Mouse (Mus musculus) Muller cell, postnatal 12 days (primary cell): ENCODE results near the gene Csrnp1.

ENCODE experiments used
- DNase-seq: peaks from one replicate; pipeline ENCODE4 v3.0.0-alpha.2; 2015; ENCODE audit errors: inconsistent ontology term

Gene Csrnp1

DNA sequence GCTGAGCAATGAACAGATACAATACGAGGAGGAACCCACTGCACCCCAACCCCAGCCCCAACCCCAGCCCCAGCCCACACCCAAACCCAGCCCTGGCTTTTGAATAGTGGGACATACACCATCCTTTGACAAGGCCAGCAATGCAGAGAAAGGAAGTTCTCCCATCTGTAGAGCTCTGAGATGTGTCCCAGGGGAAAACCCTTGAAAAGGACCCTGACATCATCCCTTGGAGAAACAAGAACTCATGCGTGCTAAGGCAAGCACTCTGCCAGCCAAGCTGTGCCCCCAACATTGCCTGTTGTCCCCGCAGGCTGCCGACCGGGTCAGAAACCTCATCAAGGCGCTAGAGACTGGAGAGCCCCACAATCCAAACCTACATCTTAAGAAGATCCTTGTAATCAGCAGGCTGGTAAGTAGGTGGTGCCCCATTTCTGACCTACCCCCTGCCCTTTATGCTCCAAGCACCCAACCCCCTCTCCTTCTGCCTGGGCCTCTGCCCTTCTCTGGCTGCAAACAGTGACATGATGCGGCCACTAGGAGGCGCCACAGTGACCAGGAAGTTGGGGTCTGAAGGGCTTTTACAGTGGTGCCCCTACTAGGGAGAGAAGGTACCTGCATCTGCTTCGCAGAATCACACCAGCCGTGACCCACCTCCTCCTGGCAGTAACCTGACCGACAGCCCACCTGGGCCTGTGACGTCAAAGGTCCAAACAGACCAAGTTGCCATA, 39.1 kb downstream of the Csrnp1 start:
- no peak for DNase-seq

- no peak for DNase-seq
Measured at GRCm38 (mm10) chr9:119943326-119943725, 41.1 kb downstream of the Csrnp1 start.

- no peak for DNase-seq
Measured at GRCm38 (mm10) chr9:119941861-119942260, 42.6 kb downstream of the Csrnp1 start.

- no peak for DNase-seq
Measured at GRCm38 (mm10) chr9:119941407-119941806, 43.1 kb downstream of the Csrnp1 start.

DNA sequence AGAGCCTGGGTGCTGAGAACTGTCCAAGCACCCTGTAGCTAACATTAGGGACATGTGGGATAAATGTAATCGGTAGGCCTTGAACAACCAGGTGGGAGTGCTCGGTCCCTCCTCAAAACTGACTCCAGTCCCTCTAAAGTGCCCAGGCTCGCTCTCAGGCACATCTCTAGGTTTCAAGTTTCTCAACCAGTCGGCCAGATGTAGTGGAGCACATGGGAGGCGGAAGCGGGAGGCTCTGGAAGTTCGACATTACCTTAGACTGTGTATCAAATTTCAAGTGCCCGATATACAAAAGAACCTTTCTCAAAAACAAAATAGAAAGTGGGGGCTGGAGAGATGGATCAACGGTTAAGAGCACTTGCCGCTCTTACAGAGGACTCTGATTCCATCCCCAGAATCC, 44.8 kb downstream of the Csrnp1 start:
- no peak for DNase-seq

DNA sequence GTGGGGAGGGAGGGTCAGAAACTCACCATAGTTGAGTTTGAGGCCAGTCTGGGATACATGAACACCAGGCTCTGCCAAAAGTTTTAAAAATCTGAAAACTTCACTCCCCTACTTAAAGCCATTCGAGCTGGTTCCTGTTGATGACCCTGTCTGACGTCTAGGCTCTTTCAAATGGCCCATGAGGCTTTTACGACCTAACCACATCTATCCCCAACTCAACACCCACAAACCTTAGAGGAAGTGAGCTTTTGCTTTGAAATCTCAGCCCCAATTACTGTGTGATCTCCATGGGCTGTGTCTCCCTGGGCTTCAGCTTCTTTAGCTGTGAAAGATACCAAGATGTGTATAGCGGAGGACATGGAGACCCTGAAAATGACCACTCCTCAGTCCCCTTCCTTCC, 46.0 kb downstream of the Csrnp1 start:
- DNase-seq = no peak

DNA sequence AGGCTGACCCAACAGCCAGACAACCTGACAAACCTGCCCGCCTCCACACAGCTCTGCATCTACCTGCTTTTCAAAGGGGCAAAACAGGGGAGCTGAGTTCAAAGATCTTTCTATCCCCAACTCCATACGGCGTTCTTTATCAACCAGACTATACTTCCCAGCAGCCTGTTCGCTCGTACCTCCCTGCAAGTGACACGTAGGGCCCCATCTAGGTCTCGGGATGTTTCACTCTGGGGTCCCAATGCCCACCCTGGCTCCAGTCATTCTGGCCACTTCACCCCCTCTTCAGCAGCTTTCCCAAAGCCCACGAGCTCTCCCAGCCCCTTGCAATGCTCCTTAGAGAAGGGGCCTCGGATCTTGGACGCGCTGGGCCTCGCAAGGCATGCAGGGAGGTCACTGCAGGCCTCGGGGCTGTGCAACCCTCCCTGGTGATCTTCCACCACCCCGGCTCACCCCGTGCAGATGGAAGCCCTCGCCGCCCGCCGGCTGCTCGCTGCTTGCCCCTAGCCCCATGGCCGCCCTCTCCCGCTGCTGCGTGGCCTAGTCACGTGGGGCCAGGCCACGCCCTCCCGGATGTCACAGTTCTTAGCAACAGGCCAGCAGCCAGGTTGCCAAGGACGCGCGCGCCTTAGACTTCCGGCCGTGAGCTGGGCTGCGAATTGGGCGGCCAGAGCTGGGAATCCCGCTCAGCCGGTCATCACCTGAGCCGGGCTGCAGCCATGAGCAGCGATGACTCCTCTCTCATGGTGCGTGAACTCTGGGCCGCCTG, 47.3 kb downstream of the Csrnp1 start, which contains the start of the genes Gorasp1 and Ttc21a:
Gorasp1 (minus strand) TSS at position 561 of the 769 bp plus-strand sequence.
Ttc21a (plus strand) TSS at position 602 of the 769 bp plus-strand sequence.
- peak; percentile 95 for DNase-seq

GRCm38 (mm10) chr9:119933675-119934074, 50.8 kb downstream of the Csrnp1 start:
- DNase-seq = no peak

GRCm38 (mm10) chr9:119932358-119932757, 52.1 kb downstream of the Csrnp1 start:
- DNase-seq = no peak

- no peak for DNase-seq
Measured at GRCm38 (mm10) chr9:119926497-119926896, 58.0 kb downstream of the Csrnp1 start.

- no peak for DNase-seq
Measured at GRCm38 (mm10) chr9:119925729-119926128, 58.7 kb downstream of the Csrnp1 start.

DNA sequence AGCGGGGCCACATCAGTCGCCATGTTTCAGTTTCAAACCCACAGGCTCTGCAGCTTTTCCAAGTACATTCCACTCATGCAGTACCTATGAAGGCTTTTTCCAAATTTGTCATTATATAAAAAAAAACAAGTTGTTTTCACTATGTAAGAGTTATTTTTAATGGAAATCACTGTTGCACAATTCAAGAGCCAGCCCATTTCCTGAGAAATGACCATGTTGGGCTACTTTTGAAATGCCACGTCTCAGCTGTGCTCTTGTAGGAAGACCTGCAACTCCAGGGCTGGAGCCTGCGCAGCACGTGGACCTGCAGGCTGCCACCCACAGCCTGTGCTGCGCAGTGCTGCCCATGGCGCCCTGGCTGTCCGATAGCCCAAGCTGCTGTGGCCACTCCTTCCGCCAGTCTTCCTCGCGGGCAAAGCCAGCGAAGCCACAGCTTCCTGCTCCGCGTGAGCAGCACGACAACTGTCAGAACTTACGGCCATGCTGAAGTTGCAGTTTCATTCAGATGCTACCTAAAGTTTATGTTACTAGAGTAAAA, 59.3 kb downstream of the Csrnp1 start:
- no peak for DNase-seq

GRCm38 (mm10) chr9:119923462-119923861, 61.0 kb downstream of the Csrnp1 start:
- DNase-seq = no peak
